Mouse (Mus musculus) gastrocnemius, adult 2 months (tissue): Measurements from ENCODE around the gene Arhgef7. TPM values are rescaled to one million over a fixed set of nuclear protein-coding genes. Genes with fewer than 3 reads are reported as not detected.

ENCODE experiments used
- DNase-seq: peaks from one replicate; pipeline ENCODE4 v3.0.0; 2022
- H3K27ac ChIP-seq: fragments of 200-600 bp; 2 replicates; pipeline ENCODE4 v1.8.1; 2022; ENCODE audit warnings: mild to moderate bottlenecking
- H3K4me3 ChIP-seq: fragments of 200-600 bp; 2 replicates; pipeline ENCODE4 v1.8.1; 2022; ENCODE audit warnings: mild to moderate bottlenecking, moderate library complexity
- CTCF ChIP-seq: fragments of 200-600 bp; IDR thresholded peaks from 2 replicates; pipeline ENCODE4 v1.8.1; 2022; ENCODE audit warnings: antibody characterized with exemption, mild to moderate bottlenecking, moderate library complexity
- intact Hi-C: fragments of 180-260 bp; cut with DNase I; formaldehyde crosslinking; loops from one replicate; pipeline ENCODE4 v1.15.1; 2025
- total RNA-seq, 2 experiments: library from RNA; stranded (reverse); gene quantifications; 2 replicates each; pipeline ENCODE4 v1.2.3; 2021

Gene Arhgef7
- total RNA-seq, 2 experiments from 2014 or later, result 30.3 to 50.9 TPM

DNA sequence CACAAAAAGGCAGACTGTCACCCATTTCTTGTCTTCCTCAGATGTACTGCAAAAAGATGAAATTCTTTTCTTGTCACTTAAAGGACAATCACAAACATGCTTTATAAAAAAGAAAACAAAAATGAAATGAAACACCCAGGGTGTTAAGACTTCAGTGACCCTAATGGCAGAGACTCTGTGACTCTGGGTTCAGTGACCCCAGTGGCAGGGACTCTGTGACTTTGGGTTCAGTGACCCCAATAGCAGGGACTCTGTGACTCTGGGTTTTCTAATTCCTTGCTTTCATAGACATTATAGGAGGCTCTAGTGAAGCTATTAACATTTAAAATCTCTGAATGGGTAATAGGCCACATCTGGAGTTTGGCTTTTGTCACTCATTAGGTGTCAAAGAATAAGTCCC, 27.2 kb downstream of the Arhgef7 start:
- DNase-seq, result no peak
- TF ChIP-seq CTCF, result no peak
- Histone ChIP-seq H3K4me3 (no peak overlapping the region), H3K27ac (no peak overlapping the region)
- intact Hi-C loops, result loop anchor here (5.0 kb wide), 2 partner anchors 33 to 168 kb away; no protein-coding TSS in a partner anchor

DNA sequence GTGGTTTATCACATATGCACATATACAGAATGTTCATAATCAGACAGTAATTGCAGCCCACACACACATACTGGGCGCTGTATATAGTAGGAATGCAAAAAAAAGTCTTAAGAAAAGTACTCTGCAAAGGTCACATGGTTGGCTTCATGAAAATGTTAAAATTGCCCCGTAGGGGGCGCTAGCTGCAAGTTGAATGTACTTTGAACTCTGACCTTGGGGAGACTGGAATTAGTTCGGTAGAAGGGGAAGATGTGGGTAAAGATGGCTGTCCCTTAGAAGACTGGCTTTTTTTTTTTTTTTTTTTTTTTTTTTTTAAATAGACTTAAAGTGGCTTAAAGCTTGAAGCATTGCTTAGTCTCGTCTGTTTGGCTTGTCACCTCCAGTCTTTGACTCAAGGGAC, 28.4 kb downstream of the Arhgef7 start:
- peak; percentile 73 for DNase-seq
- intact Hi-C loops, result loop anchor here (5.0 kb wide), 1 partner anchor 166 kb away; no protein-coding TSS in a partner anchor
- TF ChIP-seq CTCF, result peak; percentile 75
- Histone ChIP-seq H3K4me3 (no peak overlapping the region), H3K27ac (no peak overlapping the region)

DNA sequence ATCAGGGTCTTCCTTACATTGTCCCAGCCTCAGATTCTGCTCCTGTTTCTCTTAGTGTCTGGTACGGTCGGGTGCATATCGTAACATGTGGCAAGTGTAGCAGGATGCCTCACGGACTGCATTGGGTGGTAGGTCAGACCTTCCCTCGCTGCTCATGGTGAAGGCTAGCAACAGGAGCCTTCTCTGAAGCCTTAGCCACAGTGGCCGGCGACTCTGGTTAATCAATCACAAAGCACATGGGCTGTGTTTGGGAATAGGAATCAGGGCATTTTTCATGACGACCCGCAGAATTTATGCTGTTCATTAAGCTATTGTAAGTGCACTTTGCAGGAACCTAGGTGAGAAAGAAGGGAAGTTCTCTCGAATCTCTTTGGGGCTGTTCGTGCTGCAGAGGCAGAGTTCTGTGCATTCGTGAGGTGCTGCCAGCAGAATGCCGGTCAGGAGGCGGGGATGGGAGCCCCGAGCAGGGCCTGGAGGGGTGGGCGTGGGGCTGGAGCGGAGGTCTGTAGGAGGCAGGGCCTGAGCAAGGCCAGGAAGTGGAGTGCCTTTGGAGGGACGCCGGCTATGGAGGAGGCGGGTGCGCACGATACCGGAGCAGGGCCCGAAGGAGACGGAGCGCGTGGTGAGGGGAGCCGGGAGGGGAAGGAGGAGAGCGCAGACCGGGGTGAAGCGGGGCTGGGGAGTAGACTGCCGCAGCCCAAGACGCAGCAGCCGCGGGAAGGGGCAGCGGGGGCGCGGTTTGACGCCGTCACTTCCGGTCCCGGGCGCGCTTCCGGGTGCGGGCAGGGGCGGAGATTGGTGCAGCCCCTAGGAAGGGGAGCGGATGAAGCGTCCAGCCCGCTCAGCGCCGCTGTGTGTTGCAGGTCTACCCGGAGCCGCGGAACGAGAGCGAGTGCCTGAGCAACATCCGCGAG, 30.3 kb downstream of the Arhgef7 start:
- no peak for TF ChIP-seq CTCF
- peak; percentile 95 for DNase-seq
- Histone ChIP-seq H3K4me3 (peak overlapping the region; percentile 96), H3K27ac (peak overlapping the region; percentile 95)
- intact Hi-C loops, result loop anchor here (5.0 kb wide), 1 partner anchor 164 kb away; no protein-coding TSS in a partner anchor

DNA sequence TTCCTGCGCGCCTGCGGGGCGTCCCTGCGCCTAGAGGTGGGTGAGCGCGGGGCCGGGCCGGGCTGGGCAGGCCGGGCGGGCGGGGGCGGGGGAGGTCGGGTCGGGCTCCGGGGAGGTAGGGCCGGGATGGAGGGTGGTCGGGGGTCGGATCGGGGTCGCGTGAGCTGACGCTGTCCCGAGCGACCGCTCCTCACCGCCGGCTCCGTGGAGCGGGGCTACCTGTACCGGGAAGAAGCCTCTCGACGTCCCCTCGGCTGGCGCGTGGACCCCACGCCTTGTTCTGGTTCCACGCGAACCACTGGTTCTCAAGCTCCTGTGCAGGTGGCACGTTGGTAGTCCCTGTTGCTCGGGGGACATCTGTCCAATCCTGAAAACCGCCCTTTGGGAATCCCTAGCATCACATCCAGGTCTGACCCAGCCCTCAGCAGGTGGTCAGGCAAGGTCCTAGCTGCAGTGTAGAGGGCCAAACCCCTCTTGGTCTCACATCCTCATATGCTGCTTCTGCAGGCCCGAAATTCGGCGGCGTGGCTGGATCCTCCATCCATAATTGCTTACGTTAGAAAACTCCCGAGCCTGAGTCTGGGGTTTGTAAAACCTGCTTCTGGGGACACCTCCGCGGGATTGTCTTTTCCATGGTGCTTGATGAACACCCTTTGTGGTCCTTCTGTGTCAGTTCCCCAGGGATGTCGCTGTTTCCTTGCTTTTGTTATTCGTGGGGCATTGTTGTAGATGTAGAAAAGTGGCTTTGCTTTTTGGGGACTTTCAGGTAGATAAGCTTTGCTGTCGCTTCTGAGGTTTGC, 31.2 kb downstream of the Arhgef7 start:
- no peak for DNase-seq
- peak overlapping the region; percentile 96 for H3K4me3 ChIP-seq
- intact Hi-C loops, result loop anchor here (5.0 kb wide), 1 partner anchor 164 kb away; no protein-coding TSS in a partner anchor
- H3K27ac ChIP-seq, result peak overlapping the region; percentile 95
- no peak for TF ChIP-seq CTCF

DNA sequence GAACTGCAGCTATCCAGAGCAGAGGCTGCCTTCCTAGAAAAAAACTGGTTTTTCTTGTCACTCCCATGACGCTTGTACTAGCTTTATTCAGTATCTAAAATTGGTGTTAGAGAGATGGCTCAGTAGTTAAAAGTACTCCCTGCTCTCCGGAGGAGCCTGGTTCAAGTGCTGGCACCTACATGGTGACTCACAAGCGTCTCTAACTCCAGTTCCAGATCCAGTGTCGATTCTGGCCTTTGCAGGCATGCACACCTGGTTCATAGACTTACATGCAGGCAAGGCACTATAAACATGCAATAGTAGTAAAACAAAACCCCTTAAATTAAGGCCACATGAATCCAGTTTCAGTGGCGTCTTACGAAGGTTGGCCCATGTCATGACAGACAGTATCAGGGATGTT, 34.0 kb downstream of the Arhgef7 start:
- no peak for DNase-seq
- intact Hi-C loops, result no loop called here
- H3K4me3 ChIP-seq, result no peak overlapping the region
- no peak overlapping the region; the same call in 1 of the 2 replicates for H3K27ac ChIP-seq
- no peak for TF ChIP-seq CTCF

DNA sequence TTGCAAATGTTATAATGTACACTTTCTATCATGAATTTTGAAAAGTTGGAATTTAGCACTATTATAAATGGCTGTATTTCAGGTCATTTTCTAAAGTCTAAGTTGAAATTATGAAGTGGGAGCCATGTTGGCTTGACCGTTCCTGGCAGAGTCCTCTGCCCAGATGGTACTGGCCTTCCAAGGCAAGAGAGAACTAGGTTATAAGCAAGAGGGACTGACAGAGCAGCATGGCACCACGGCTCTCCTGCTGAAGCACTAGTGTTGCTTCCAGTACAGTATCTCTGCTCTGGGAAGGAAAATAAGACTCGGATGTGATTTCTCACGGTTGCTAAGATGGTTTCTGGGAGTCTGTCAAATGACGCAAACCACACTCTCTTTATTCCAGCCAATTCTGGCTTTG, 34.5 kb downstream of the Arhgef7 start:
- intact Hi-C loops, result no loop called here
- Histone ChIP-seq H3K27ac (peak overlapping the region; percentile 6; the same call in 1 of the 2 replicates), H3K4me3 (no peak overlapping the region)
- TF ChIP-seq CTCF, result no peak
- no peak for DNase-seq

DNA sequence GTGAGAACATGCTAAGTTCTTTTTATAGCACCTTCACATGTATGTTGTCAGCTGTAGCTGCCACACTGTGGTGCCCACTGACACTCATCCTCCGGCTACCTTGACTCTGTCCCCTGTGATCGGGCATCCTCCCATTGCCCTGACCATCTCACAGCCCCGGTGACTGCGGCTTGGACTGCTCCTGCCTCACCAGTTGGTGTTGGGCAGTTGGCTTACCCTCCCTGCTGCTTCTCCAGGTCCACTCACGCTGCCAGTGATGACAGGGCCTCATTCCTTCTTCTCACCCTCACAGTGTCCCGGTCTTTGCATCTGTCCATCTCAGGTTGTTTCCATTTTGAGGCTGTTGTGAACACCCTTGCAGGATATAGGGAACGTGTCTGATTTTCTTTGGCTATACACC, 35.3 kb downstream of the Arhgef7 start:
- intact Hi-C loops, result no loop called here
- TF ChIP-seq CTCF, result no peak
- Histone ChIP-seq H3K4me3 (no peak overlapping the region), H3K27ac (0 out of 2 replicates have a peak overlapping the region, but pooled peaks have one; percentile 4)
- no peak for DNase-seq

DNA sequence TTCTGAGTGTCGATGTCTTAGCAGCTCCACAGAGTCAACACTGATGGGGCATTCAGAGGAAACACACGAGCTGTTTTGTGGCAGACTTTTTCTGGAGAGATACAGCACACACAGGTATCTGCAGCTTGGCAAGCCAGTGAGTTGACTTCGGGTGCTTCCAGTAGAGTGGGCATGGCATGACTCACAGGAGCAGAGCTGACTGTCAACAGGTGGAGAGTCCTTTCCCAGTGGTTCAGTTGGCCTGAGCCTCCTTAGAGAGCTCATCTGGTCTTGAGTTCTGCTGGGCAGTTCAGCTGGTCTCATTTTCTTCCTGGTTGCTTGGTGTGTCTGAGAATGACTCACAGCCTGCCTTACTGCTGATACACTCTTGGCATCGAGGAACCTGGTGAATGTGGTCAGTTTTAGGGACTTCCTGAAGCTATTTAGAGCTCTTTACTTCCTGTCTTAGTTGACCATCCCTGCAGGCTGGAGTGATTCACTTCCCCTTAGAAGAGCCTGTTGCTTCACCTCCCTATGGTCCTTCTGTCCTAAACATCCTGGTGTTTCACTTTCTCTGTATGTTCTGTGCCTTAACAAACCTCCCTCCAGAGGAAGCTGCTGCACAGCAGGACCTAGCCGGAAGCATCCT, 39.8 kb downstream of the Arhgef7 start:
- no peak for TF ChIP-seq CTCF
- H3K27ac ChIP-seq, result peak overlapping the region; percentile 21; the same call in 1 of the 2 replicates
- DNase-seq, result no peak
- intact Hi-C loops, result no loop called here
- H3K4me3 ChIP-seq, result no peak overlapping the region

DNA sequence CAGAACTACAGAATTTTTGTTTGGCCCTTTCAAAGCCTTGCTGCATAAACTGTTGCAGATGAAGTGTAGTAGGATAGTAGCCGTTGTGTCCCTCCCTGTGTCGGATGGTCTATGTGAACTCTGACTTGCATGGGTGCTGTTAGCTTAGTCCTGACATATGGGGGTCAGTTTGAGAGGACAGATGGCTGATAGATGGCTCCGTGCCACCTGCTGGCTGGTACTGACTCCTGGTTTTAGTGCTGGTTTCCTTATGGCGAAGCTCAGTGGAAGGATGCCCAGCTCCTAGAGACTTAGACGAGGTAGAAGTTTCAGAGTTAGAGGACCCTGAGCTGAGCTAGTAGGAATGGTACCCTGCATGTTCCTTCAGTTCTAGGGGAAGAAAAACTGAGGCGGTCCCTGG, 42.5 kb downstream of the Arhgef7 start:
- intact Hi-C loops, result no loop called here

DNA sequence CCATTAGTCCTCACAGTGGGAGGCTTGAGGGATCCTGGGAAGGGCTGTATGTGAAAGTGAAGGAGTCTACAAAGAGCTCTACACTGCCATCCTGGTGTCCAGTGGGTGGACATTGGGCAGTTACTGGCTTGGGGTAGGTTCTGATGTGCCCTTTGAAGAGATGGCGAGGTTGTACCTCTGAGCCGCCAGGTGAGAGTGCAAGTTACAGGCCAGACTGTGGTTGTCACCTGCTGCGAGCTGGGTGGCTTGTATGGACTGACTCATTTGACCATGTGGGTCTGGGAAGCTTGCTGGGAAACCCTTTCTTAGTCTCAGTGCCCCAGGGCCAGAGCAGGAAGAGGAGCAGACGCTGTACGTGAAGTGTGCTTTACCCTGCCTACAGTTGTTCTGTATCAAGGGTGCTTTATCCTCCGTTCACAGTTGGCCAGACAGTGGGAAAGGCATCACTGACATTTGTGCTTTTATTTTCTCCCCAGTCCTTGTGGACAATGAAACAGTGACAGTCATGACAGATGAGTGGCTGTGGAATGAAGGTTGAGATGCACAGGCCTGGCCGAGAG, 43.1 kb downstream of the Arhgef7 start:
- Histone ChIP-seq H3K4me3 (no peak overlapping the region), H3K27ac (no peak overlapping the region)
- TF ChIP-seq CTCF, result no peak
- DNase-seq, result no peak
- intact Hi-C loops, result no loop called here

More for the DNA sequence above, 42.5 kb downstream of the Arhgef7 start:
- no peak for DNase-seq
- TF ChIP-seq CTCF, result no peak
- H3K27ac ChIP-seq, result no peak overlapping the region
- no peak overlapping the region for H3K4me3 ChIP-seq

DNA sequence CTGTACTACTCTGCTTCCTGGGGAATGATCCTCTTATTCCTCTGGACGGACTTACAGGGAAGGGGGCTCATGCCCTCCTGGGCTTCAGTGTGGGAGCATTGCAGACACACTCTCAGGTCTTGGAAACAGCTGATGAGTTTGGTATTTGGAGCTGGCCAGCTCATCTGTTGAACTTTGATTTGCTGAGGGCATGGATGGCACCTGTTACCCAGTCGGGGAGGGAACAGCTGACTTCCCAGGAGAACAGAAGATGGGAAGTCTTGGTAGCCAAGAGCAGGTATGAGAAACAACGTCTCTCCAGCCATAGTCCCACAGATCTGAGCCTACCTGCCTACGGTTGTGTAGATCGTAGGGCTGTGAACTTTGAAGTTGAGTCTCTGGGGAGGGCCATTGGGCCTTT, 44.1 kb downstream of the Arhgef7 start:
- no peak overlapping the region for H3K4me3 ChIP-seq
- TF ChIP-seq CTCF, result no peak
- no peak for DNase-seq
- intact Hi-C loops, result no loop called here
- H3K27ac ChIP-seq, result no peak overlapping the region
